Mouse (Mus musculus) limb, embryonic 14.5 days (tissue): ENCODE measurements around the gene Cnot10. TPM values are rescaled to one million over a fixed set of nuclear protein-coding genes. Genes with fewer than 3 reads are reported as not detected.

Experiments
- ATAC-seq: fragments of 200-750 bp; cut with Nextera tagmentation; 2 replicates; pipeline ENCODE4 v1.8.0; 2017; ENCODE audit warnings: low read depth, moderate number of reproducible peaks, moderate TSS enrichment; ENCODE audit not compliant: low FRiP score
- DNase-seq: peaks from one replicate; pipeline ENCODE4 v3.0.0-alpha.2; 2015; ENCODE audit warnings: low spot score
- H3K27ac ChIP-seq: fragments of 300-500 bp; sonication (generic); replicated peaks from 2 replicates; pipeline ENCODE4 v1.5.1; 2014; ENCODE audit warnings: low read depth, mild to moderate bottlenecking, low read length, moderate library complexity, mixed read lengths
- H3K27me3 ChIP-seq: fragments of 300-500 bp; sonication (generic); 2 replicates; pipeline ENCODE4 v1.6.1; 2014; ENCODE audit warnings: low read length, mixed read lengths; ENCODE audit not compliant: control insufficient read depth, insufficient read depth
- H3K36me3 ChIP-seq: fragments of 300-500 bp; sonication (generic); 2 replicates; pipeline ENCODE4 v1.6.1; 2014; ENCODE audit warnings: mild to moderate bottlenecking, low read length, moderate library complexity, mixed read lengths; ENCODE audit not compliant: control insufficient read depth, insufficient read depth
- H3K4me1 ChIP-seq: fragments of 300-500 bp; sonication (generic); 2 replicates; pipeline ENCODE4 v1.6.1; 2014; ENCODE audit warnings: antibody characterized with exemption, low read length, mixed read lengths; ENCODE audit not compliant: control insufficient read depth, insufficient read depth
- H3K4me2 ChIP-seq: fragments of 300-500 bp; sonication (generic); replicated peaks from 2 replicates; pipeline ENCODE4 v1.6.1; 2014; ENCODE audit warnings: low read depth, mild to moderate bottlenecking, low read length, moderate library complexity; ENCODE audit not compliant: severe bottlenecking
- H3K4me3 ChIP-seq: fragments of 300-500 bp; sonication (generic); replicated peaks from 2 replicates; pipeline ENCODE4 v1.5.1; 2014; ENCODE audit warnings: low read length
- H3K9ac ChIP-seq: fragments of 300-500 bp; sonication (generic); 2 replicates; pipeline ENCODE4 v1.6.1; 2014; ENCODE audit warnings: mild to moderate bottlenecking, low read depth, low read length, moderate library complexity; ENCODE audit not compliant: severe bottlenecking
- H3K9me3 ChIP-seq: fragments of 300-500 bp; sonication (generic); 2 replicates; pipeline ENCODE4 v1.6.1; 2016; ENCODE audit warnings: low read length; ENCODE audit not compliant: control insufficient read depth
- POLR2A ChIP-seq: fragments of 200-500 bp; IDR thresholded peaks from 2 replicates; pipeline ENCODE4 v1.8.0; 2012; ENCODE audit warnings: inconsistent platforms, mild to moderate bottlenecking, moderate library complexity, borderline replicate concordance; ENCODE audit not compliant: insufficient read depth, insufficient read length; ENCODE audit errors: extremely low read depth
- WGBS: fragments of 180-500 bp; shearing (Covaris S2); extraction: QIAGEN DNeasy Blood & Tissue Kit; methylation state at CpG from one replicate; pipeline ENCODE4 v1.1.7; 2014; 5-methylcytosine and 5-hydroxymethylcytosine counted together
- polyA plus RNA-seq, 2 experiments: library from polyadenylated mRNA; depleted of rRNA in 1 of 2; stranded (reverse) in 1 of 2; unstranded in 1 of 2; fragments of >200 nt; fragmentation: Nextera tagmentation in 1 of 2; extraction: Ambion mirVana in 1 of 2; gene quantifications; 2 replicates each; pipeline versions ENCODE4 v1.2.1 to v1.2.3; 2012 to 2014

Gene Cnot10
- polyA plus RNA-seq, 2 experiments: 66.8 to 104 TPM

DNA sequence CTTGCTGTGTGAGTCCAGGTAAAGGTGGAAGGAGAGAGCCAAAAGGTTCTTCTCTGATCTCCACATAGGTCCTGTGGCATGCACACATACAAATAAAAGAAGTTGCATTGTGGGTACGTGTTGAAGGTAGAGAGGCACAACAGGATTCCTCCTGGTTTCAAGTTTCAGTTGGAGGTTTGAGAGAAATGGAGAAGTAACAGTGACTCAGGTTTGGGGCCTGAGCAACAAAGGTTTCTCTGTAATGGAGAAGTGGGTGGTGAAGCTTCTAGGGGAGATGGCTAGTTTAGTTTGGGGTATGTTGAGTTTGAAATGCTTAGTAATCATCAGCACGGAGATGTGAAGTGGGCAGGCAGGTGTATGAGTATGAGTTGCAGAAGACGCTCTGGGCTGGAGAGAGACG, 42.2 kb upstream of the Cnot10 start:
- no peaks in the 10 kb centered on the region for H3K27me3 ChIP-seq
- DNase-seq: no peak
- no peak overlapping the region for H3K4me2 ChIP-seq
- no peaks in the 10 kb centered on the region for H3K36me3 ChIP-seq
- 74% methylated on average over 4 of the region's 4 CpGs for WGBS
- no peak overlapping the region for H3K9ac ChIP-seq
- no peak overlapping the region for H3K4me3 ChIP-seq
- H3K4me1 ChIP-seq: no peaks in the 10 kb centered on the region
- no peak for ATAC-seq
- no peak overlapping the region for H3K27ac ChIP-seq
- H3K9me3 ChIP-seq: no peaks in the 10 kb centered on the region
- TF ChIP-seq POLR2A: no peak

DNA sequence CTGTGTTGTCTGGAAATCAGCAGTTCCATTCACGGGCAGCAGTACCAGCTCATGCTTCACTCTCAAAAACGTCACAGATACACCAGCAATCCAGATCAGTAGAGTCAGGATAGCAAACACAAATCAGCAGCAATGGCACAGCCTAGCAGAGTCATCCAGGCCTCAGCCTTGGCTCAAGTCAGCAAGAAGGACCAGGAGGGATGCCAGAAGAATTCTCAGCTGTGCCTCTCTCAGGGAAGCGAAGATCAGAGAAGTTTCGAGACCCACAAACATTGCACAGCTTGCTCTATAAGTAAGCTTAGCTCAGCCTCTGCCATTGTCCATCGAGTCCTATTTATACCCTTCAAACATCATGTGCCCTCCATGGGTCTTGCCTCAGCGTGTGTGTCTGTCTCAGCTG, 40.5 kb upstream of the Cnot10 start:
- H3K4me3 ChIP-seq: no peak overlapping the region
- ATAC-seq (no peak), DNase-seq (no peak)
- H3K27me3 ChIP-seq: no peaks in the 10 kb centered on the region
- WGBS: 76% methylated on average over 6 of the region's 6 CpGs
- no peaks in the 10 kb centered on the region for H3K36me3 ChIP-seq
- no peaks in the 10 kb centered on the region for H3K9me3 ChIP-seq
- no peak overlapping the region for H3K9ac ChIP-seq
- no peak overlapping the region for H3K27ac ChIP-seq
- H3K4me2 ChIP-seq: no peak overlapping the region
- H3K4me1 ChIP-seq: no peaks in the 10 kb centered on the region
- TF ChIP-seq POLR2A: no peak

DNA sequence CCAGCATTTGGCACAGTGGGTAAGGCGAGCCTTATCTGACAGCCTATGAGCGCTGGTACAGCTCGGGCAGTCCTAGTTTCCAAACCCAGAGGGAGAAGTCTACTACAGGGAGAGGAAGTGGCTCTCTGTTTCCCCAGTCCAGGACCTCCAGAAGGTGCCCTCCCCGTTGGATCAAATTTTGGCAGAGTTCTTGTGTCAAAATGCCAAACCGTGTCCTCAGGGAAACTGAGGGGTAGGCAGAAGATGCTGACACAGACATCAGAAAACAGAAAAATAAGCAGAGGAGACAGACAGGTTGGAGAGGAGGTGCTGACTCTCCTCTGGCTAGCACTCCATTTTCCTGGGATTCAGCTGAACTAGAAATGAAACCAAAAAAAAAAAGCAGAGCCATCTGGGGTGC, 40.0 kb upstream of the Cnot10 start:
- H3K9ac ChIP-seq: no peak overlapping the region
- ATAC-seq (no peak), DNase-seq (no peak)
- H3K27ac ChIP-seq: no peak overlapping the region
- TF ChIP-seq POLR2A: no peak
- no peaks in the 10 kb centered on the region for H3K9me3 ChIP-seq
- WGBS: 79% methylated on average over 5 of the region's 5 CpGs
- H3K4me2 ChIP-seq: no peak overlapping the region
- no peaks in the 10 kb centered on the region for H3K36me3 ChIP-seq
- no peaks in the 10 kb centered on the region for H3K27me3 ChIP-seq
- no peaks in the 10 kb centered on the region for H3K4me1 ChIP-seq
- no peak overlapping the region for H3K4me3 ChIP-seq

DNA sequence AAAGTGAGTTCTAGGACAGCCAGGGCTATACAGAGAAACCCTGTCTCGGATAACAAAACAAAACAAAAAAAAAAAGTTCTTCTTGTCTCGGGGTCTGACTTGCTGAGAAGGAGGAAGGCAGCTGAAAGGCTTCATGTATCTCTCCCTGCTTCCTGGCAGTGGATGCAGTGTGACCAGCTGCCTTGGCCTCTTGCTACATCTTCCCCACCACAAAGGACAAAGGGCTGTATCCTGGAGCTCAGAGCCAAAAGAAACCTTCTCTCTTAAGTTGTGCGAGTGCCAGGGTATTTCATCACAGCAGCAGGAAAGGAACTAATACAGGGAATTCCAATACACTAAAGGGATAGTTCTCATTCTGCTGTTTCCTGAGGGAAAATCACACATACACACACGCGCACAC, 38.6 kb upstream of the Cnot10 start:
- Histone ChIP-seq H3K27me3 (no peaks in the 10 kb centered on the region), H3K9ac (no peak overlapping the region), H3K4me2 (no peak overlapping the region), H3K4me3 (no peak overlapping the region), H3K4me1 (no peaks in the 10 kb centered on the region), H3K9me3 (no peaks in the 10 kb centered on the region), H3K36me3 (no peaks in the 10 kb centered on the region), H3K27ac (no peak overlapping the region)
- ATAC-seq: no peak
- TF ChIP-seq POLR2A: no peak
- no peak for DNase-seq
- 86% methylated on average over 5 of the region's 5 CpGs for WGBS

DNA sequence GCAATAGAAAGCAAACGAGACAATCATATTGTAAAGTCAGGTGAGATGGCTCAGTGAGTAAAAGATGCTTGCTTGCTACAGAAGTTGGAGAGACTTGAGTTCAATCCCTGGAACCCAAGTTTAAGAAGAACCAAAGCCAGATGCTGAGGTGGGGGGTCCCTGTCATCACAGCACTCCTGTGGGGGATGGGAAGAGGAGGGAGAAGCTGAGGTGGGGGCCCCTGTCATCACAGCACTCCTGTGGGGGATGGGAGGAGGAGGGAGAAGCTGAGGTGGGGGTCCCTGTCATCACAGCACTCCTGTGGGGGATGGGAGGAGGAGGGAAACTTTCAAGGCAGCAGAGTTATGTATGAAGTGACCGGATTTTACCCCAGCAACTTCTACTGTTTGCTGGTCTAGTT, 33.6 kb upstream of the Cnot10 start:
- H3K27ac ChIP-seq: no peak overlapping the region
- WGBS: 36% methylated on average over 2 of the region's 2 CpGs

More for the DNA sequence above, 33.6 kb upstream of the Cnot10 start:
- DNase-seq (no peak), ATAC-seq (no peak)
- Histone ChIP-seq H3K9me3 (no peaks in the 10 kb centered on the region), H3K36me3 (no peaks in the 10 kb centered on the region), H3K4me3 (no peak overlapping the region), H3K9ac (no peak overlapping the region), H3K4me2 (no peak overlapping the region), H3K4me1 (peaks cover 5% of the 10 kb centered on the region; the same call in 1 of the 2 replicates), H3K27me3 (no peaks in the 10 kb centered on the region)
- TF ChIP-seq POLR2A: no peak
